Mouse (Mus musculus) limb, embryonic 10.5 days (tissue): ENCODE data around the gene Aen. TPM values are rescaled to one million over a fixed set of nuclear protein-coding genes. Genes with fewer than 3 reads are reported as not detected.

Source experiments
- DNase-seq: peaks from one replicate; pipeline ENCODE4 v3.0.0-alpha.2; 2017; ENCODE audit warnings: low spot score
- H3K27ac ChIP-seq: fragments of 300-500 bp; sonication (generic); 2 replicates; pipeline ENCODE4 v1.5.1; 2016; ENCODE audit warnings: mild to moderate bottlenecking
- H3K27me3 ChIP-seq: fragments of 300-500 bp; sonication (generic); 2 replicates; pipeline ENCODE4 v1.6.1; 2016; ENCODE audit warnings: low read depth, mild to moderate bottlenecking; ENCODE audit not compliant: poor library complexity, severe bottlenecking
- H3K36me3 ChIP-seq: fragments of 300-500 bp; sonication (generic); 2 replicates; pipeline ENCODE4 v1.6.1; 2016; ENCODE audit warnings: mild to moderate bottlenecking, moderate library complexity
- H3K4me1 ChIP-seq: fragments of 300-500 bp; sonication (generic); 2 replicates; pipeline ENCODE4 v1.6.1; 2016
- H3K4me3 ChIP-seq: fragments of 300-500 bp; sonication (generic); 2 replicates; pipeline ENCODE4 v1.5.1; 2016; ENCODE audit warnings: mild to moderate bottlenecking, moderate library complexity
- H3K9me3 ChIP-seq: fragments of 300-500 bp; sonication (generic); replicated peaks from 2 replicates; pipeline ENCODE4 v1.6.1; 2016; ENCODE audit warnings: mild to moderate bottlenecking
- WGBS: fragments of 180-500 bp; shearing (Covaris S2); methylation state at CpG from one replicate; pipeline ENCODE4 v1.1.7; 2016; 5-methylcytosine and 5-hydroxymethylcytosine counted together
- polyA plus RNA-seq: library from polyadenylated mRNA; unstranded; fragments of >200 nt; fragmentation: Nextera tagmentation; extraction: Ambion mirVana; gene quantifications from 2 replicates; pipeline ENCODE4 v1.2.1, GENCODE M21; 2016

Aen gene
- polyA plus RNA-seq, 1 experiment from 2014 or later = 59.5 TPM

DNA sequence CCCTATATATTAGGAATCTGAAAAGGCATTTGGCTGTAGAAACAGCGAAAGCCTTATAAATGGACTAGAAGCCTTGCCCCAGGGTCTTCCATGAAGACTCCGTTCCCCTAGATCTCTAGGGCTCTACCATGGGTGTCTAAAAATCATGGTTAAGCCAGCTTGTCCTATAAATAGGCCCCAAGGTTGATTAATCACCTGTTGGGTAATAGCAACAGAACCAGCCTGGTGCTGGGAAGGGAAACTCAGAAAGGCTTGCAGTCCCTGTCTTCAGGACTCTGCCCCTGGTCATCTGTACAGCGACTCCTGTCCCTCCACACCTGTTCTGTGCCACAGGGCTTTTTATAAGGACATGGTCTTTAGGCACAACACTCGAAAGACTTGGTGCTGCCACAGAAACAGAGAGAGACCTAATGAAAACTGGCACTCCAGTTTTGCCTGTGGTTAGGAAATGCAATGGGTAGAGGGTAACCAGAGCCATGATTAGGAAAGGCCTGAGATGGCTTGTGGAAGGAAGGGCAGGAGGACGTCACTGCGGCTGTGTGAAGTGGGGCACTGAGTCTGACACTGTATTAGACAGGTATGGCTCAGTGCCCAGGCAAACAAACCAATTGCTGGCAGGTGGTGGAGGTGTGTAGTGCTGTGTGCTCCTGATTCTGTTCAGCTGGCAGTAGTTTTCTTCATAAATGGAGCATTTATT is 7.7 kb downstream of the Aen start:
- DNase-seq = no peak
- Histone ChIP-seq H3K9me3 (no peaks in the 10 kb centered on the region), H3K27me3 (no peaks in the 10 kb centered on the region), H3K4me1 (no peaks in the 10 kb centered on the region), H3K36me3 (peaks cover 64% of the 10 kb centered on the region), H3K27ac (no peak overlapping the region), H3K4me3 (no peak overlapping the region)
- 94% methylated on average over 6 of the region's 6 CpGs for WGBS

DNA sequence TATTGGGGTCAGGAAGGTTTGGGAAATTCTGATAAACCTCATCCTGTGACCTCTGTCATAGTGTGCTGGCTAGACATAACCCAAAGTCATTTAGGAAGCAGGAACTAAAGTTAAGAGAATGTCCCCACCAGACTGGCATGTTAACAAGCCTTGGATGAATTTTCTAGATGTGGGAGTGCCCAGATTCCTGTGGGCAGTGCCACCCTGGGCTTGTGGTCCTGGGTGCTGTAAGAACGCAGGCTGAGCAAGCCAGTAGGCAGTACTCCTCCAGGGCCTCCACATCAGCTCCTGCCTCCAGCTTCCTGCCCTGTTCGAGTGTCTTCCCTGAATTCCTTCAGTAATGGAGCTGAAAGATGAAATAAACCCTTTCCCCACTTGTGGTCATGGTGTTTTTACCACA is 8.5 kb downstream of the Aen start:
- no peak overlapping the region for H3K4me3 ChIP-seq
- DNase-seq = no peak
- H3K27me3 ChIP-seq = no peaks in the 10 kb centered on the region
- H3K4me1 ChIP-seq = no peaks in the 10 kb centered on the region
- H3K9me3 ChIP-seq = no peaks in the 10 kb centered on the region
- no peak overlapping the region for H3K27ac ChIP-seq
- 90% methylated on average over 2 of the region's 2 CpGs for WGBS
- H3K36me3 ChIP-seq = peaks cover 67% of the 10 kb centered on the region

DNA sequence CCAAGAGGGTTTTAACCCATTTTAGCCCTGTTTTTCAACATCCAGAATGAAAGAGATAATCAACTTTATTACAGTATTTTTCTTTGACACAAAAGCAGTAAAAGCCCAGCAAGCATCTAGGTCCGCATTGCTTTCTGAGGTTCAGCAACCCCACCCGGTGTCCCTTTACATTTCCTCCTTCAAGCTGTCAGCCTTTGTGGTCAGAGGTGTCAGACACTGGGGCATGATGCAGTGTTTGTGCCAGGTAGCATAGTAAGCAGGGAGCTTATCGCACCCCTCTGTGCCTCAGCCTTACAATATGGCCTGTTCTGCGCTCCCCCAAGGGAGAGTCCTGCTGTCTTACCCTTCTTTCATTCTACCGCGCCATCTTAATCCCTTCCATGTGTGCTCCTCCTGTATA is 13.4 kb downstream of the Aen start:
- DNase-seq = no peak
- no peaks in the 10 kb centered on the region for H3K9me3 ChIP-seq
- H3K27ac ChIP-seq = no peak overlapping the region
- H3K4me3 ChIP-seq = no peak overlapping the region
- H3K36me3 ChIP-seq = peaks cover 53% of the 10 kb centered on the region
- 89% methylated on average over 6 of the region's 6 CpGs for WGBS
- no peaks in the 10 kb centered on the region for H3K27me3 ChIP-seq
- H3K4me1 ChIP-seq = peaks cover 12% of the 10 kb centered on the region

DNA sequence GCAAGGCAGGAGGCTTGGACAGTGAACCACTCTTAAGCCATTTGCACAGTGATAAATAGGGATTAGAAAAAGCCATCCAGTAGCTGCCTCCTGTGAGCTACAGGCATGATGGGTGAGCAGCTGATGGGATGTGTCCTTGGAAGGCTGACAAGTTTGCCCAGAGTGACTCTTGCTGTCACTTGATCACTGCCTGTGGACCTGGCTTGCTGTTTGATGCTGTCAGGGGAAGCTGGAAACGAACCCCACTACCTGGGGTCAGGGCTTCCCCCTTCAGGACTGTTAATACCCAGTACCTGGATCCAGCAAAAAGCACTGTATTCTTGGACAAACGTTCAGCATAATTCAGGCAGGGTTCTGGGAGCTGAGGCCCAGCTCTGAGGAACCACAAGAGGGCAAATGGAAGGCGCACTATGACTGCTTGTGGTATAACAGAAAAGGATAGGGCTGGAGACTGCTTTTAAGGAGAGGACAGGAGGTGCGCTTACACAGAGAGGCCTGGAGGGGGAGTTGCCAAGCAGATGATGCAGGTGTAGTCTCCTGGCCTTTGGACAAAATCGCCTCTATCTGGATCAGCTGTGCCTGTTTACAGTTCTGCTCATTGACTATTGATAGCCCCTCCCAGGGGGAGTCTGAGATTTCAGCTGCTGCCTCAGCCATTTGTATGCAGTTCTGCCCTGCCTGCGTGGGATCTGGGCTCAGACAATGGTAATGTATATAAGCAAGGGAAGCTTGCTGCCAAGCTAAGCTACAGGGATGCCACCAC is 14.9 kb downstream of the Aen start:
- DNase-seq = no peak

DNA sequence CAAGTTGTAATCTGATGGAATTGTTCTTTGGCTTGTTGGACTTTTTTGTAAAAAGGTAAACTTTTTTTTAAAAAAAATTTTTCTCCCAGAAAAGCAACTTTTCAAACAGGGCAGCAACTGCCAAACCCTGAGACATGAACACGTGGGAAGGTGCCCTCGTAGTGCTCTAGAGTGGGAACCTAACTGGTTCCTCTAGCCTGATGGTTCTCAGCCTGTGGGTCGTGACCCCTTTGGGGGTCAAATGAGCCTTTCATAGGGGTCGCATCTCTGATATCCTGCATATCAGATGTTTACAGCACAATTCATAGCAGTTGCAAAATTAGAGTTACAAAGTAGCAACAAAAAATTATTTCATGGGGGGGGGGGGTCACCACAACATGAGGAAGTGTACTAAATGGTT is 15.6 kb downstream of the Aen start:
- no peaks in the 10 kb centered on the region for H3K27me3 ChIP-seq
- peaks cover 31% of the 10 kb centered on the region for H3K36me3 ChIP-seq
- no peaks in the 10 kb centered on the region for H3K9me3 ChIP-seq
- WGBS = 91% methylated on average over 4 of the region's 4 CpGs
- H3K4me1 ChIP-seq = peaks cover 14% of the 10 kb centered on the region
- no peak overlapping the region for H3K4me3 ChIP-seq
- no peak overlapping the region for H3K27ac ChIP-seq
- no peak for DNase-seq

More for the DNA sequence above, 14.9 kb downstream of the Aen start:
- H3K27ac ChIP-seq = no peak overlapping the region
- H3K4me3 ChIP-seq = no peak overlapping the region
- H3K4me1 ChIP-seq = peaks cover 14% of the 10 kb centered on the region
- WGBS = 53% methylated on average over 6 of the region's 6 CpGs
- H3K9me3 ChIP-seq = no peaks in the 10 kb centered on the region
- H3K27me3 ChIP-seq = no peaks in the 10 kb centered on the region
- H3K36me3 ChIP-seq = peaks cover 38% of the 10 kb centered on the region

DNA sequence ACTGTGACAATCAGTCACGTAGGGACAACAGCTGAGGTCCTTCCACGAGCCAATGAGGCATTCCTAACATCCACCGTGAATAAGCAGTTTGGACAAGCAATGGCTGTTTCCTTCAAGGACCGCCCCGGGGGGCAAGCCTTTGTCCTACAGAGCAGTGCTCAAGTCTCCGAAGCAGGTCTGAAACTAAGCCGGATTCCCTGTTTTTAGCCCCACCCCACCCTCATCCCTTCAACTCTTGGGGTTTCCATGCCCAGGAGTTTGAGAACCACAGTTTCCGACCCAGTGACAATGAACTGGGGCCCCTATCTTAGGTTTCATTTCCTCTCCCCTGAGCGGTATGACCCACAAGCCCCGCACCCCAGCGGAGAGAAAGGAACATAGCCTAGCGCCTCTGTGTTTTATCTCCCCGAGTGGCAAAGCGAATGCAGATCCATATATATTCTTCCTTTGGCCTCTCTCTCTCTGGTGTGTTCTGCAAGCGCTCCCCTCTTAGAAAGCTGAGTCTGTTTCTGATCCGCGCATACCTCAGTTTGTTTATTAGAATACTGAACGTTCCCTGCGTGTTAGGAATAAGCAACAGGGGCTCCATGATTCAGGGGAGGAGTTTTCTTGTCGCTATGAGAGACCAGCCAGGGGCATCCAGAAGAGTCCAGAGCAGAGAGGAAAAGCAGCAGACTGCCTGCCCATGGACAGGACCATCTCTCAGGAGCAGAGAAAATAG is 16.8 kb downstream of the Aen start:
- Histone ChIP-seq H3K27ac (no peak overlapping the region), H3K9me3 (no peaks in the 10 kb centered on the region), H3K27me3 (no peaks in the 10 kb centered on the region), H3K36me3 (peaks cover 20% of the 10 kb centered on the region), H3K4me1 (peaks cover 14% of the 10 kb centered on the region), H3K4me3 (peak overlapping the region; percentile 20)
- no peak for DNase-seq
- WGBS = 40% methylated on average over 20 of the region's 20 CpGs

DNA sequence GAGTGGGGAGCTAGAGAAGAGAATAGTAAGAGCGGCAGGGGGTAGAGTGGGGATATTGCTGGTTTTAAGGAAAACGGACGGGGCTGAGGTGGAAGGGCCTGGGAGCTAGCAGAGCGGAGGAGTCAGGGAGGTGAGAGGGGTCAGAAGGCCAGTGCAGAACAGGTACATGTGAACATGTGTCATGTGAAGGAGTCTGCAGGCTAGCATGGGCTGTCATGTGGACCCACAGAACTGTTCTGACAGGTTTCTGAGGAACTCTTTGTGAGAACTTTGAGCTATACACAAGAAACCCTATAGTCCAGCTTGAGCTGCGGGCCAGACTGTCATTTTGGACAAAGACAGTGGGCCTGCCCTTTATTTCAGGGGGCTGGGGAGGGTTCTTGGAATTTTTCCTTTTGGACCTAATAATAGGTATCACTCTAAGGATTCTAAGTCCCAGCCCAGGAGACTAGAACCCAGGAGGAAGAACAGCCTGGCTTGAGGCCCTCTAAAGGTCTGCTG is 17.4 kb downstream of the Aen start, which contains the start of gene Isg20:
Isg20 (plus strand) TSS at position 451 of the 501 bp plus-strand sequence.
- Histone ChIP-seq H3K4me1 (peaks cover 14% of the 10 kb centered on the region), H3K27ac (no peak within 1 kb of the TSS), H3K9me3 (no peaks in the 10 kb centered on the region), H3K36me3 (peaks cover 20% of the 10 kb centered on the region), H3K4me3 (peak within 1 kb of the TSS; percentile 20), H3K27me3 (no peaks in the 10 kb centered on the region)
- DNase-seq = no peak
- 75% methylated on average over 5 of the region's 5 CpGs for WGBS

DNA sequence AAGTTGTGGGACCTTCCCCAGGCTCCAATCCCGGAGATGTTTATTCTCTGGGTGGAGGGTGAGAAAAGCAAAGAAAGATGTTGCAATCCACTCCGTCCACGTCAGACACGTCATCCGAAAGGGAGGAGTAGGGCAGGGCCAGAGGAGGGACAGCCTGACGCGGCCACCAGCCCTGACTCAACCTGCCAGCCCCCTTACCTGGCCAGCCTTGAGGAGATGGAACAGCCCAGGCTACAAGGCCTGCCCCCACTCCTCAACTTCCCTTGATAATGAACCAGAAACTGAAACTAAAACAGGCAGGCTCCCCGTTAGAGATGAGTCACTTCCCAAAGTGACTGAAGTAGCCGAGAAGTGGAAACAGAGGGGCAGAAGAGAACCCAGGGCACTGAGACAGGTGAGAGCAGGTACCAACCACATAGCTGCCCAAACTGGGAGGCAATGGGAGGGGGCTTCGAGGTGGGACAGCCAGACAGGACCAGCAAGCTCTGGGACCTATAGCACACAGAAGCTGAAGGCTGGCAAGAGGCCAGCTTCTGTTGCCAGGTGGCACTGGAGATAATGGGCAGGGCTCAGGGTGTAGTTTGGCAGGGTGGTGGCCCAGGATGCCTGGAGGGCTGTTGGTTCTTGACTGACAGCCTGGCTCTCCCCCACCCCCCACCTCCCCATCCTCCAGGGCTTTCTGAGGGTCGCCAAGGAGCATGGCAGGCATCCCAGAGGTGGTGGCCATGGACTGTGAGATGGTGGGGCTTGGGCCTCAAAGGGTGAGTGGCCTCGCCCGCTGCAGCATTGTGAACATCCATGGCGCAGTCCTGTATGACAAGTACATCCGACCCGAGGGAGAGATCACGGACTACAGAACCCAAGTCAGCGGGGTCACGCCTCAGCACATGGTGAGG is 18.2 kb downstream of the Aen start:
- Histone ChIP-seq H3K4me3 (no peak overlapping the region), H3K4me1 (peaks cover 14% of the 10 kb centered on the region), H3K9me3 (no peaks in the 10 kb centered on the region), H3K27ac (no peak overlapping the region), H3K27me3 (no peaks in the 10 kb centered on the region), H3K36me3 (peaks cover 12% of the 10 kb centered on the region)
- no peak for DNase-seq
- WGBS = 68% methylated on average over 19 of the region's 19 CpGs

DNA sequence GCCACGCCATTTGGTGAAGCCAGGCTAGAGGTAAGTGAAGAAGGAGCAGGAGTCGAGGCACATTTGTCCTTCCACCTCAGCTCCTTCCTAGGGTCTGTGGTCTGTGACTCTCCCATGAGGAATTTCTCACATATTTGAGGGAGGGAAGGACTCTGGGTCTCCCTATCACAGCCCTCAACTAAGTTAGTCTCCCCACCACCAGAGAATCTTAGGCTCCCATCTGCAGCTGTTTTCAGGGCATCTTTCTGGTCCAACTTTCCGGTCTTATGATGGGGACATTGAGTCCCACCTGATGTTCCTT is 18.8 kb downstream of the Aen start:
- Histone ChIP-seq H3K4me3 (no peak overlapping the region), H3K4me1 (peaks cover 14% of the 10 kb centered on the region), H3K9me3 (no peaks in the 10 kb centered on the region), H3K36me3 (peaks cover 7% of the 10 kb centered on the region), H3K27ac (no peak overlapping the region), H3K27me3 (no peaks in the 10 kb centered on the region)
- 57% methylated on average over 3 of the region's 3 CpGs for WGBS
- no peak for DNase-seq

DNA sequence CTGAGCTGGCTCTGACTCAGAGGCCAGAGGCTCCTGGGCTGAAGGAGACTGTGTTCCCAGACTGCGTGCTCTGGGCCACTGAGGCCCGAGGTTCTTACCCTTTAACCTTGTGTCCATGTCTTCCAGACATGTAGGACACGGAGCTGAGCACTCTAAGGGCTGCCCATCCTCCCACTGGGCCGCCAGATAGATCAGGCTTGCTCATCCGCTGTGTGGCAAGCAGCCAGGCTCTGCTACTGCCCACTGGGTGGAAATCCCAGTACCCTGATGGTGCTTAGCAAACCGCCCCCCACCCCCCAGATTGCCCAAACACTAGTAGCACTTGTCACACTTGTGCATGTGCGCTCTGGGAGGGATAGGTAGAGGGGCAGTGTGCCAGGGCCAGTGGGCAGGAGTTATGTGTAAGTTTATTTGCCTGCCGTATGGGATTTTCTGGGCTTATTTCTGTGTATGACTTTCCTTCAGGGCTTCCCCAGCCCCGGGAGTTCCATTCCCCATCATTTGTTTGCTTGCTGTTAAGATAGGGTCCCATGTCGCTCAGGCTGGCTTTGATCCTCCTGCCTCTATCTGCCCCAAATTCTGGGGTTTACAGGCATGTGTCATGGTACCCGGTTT is 19.3 kb downstream of the Aen start:
- no peaks in the 10 kb centered on the region for H3K27me3 ChIP-seq
- H3K4me3 ChIP-seq = no peak overlapping the region
- H3K27ac ChIP-seq = no peak overlapping the region
- peaks cover 14% of the 10 kb centered on the region for H3K4me1 ChIP-seq
- H3K36me3 ChIP-seq = 0 out of 2 replicates have a peak, but pooled peaks cover 2% of the 10 kb centered on the region
- WGBS = 84% methylated on average over 11 of the region's 11 CpGs
- DNase-seq = no peak
- no peaks in the 10 kb centered on the region for H3K9me3 ChIP-seq

DNA sequence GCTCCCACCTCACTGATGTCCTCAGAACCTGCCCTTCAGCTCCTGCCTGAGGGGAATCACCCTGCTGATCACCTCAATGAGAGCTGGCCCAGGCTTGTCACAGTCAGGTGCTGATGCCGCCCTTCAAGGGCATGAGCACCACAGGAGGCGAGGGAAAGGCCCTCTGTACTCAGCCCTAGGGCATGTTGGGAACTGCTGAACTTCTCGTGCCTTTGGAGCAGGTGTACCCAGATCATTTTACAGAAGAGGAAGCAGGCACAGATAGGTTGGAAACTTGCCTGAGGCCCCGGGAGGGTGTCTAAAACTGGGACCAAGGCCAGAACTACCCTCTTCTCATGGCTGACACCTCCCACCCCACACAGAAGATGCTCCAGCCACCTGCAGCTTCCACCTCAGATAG is 23.0 kb downstream of the Aen start:
- Histone ChIP-seq H3K4me1 (peaks cover 5% of the 10 kb centered on the region; the same call in 1 of the 2 replicates), H3K27ac (no peak overlapping the region), H3K36me3 (no peaks in the 10 kb centered on the region), H3K9me3 (no peaks in the 10 kb centered on the region), H3K4me3 (no peak overlapping the region), H3K27me3 (peaks cover 9% of the 10 kb centered on the region; the same call in 1 of the 2 replicates)
- 60% methylated on average over 4 of the region's 4 CpGs for WGBS
- no peak for DNase-seq

DNA sequence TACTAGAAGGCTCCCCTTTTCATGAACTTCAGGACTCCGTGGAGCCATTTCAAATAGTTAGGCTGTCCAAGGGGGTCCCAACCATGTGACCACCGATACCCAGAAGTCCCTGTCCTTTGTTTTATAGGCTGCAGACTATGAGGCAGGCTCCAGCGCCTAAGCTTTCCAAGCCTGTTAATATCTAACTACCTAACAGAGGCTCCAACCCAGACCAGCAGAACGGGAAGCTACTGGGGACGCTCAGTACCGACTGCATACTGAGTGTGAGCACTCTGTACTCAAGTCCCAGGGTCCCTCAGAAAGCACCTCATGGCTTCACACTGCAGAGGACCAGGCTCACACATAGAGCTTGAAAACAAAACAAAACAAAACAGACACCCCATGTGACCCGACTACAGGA is 26.9 kb downstream of the Aen start:
- 87% methylated on average over 7 of the region's 7 CpGs for WGBS

More for the DNA sequence above, 26.9 kb downstream of the Aen start:
- no peaks in the 10 kb centered on the region for H3K4me1 ChIP-seq
- H3K27me3 ChIP-seq = peaks cover 9% of the 10 kb centered on the region; the same call in 1 of the 2 replicates
- H3K9me3 ChIP-seq = no peaks in the 10 kb centered on the region
- DNase-seq = no peak
- no peak overlapping the region for H3K4me3 ChIP-seq
- H3K27ac ChIP-seq = no peak overlapping the region
- no peaks in the 10 kb centered on the region for H3K36me3 ChIP-seq
